Mouse (Mus musculus): Measurements from ENCODE around the gene Tspan2.

GRCm38 (mm10) chr3:102723841-102724570 lies 10.3 kb upstream of the Tspan2 start:
- no peak for TF ChIP-seq POLR2A (IDR thresholded peaks at IDR 0.05; ENCODE audit: insufficient read depth, low read depth, low read length)
- TF ChIP-seq CTCF (IDR thresholded peaks at IDR 0.05; ENCODE audit: insufficient read depth, low read depth, low read length): no peak

All from olfactory bulb, adult 2 months (tissue).